12 mouse cellular contexts compared by ENCODE assay signal in genomic region chr2:11365371-11365770, GRCm38 (mm10).
DNase-seq lines count a peak whose midpoint lies in the region; ATAC-seq and TF ChIP-seq lines count a peak whose summit lies in the region.
"Had no signal": no experiment of that assay in that cellular context is flagged by ENCODE, and none has a peak within 500 bp of the region (broad histone marks: within the 10 kb centered on the region; RNA-seq: fewer than 3 reads in every experiment).

No protein-coding gene starts in this region.

- no peak for TF ChIP-seq CTCF in heart, postnatal 0 days (IDR thresholded peaks at IDR 0.05; ENCODE audit: low read depth)

- ATAC-seq in heart, embryonic 11.5 days (replicated peaks; ENCODE audit: insufficient number of reproducible peaks, low FRiP score, low TSS enrichment): no peak
- ATAC-seq in neural tube, embryonic 15.5 days (ENCODE audit: low FRiP score): no peak
- ATAC-seq in heart, postnatal 0 days (ENCODE audit: insufficient read depth, low read depth): peak; percentile 51; the same call in 1 of the 2 replicates
- no peak for ATAC-seq in forebrain, embryonic 11.5 days (replicated peaks; ENCODE audit: low FRiP score)
- no peak for ATAC-seq in cerebellum, adult (ENCODE audit: insufficient number of reproducible peaks, low FRiP score, low TSS enrichment)
- ATAC-seq: forebrain, embryonic 16.5 days had no signal

- no peak overlapping the region for H3K27ac ChIP-seq in heart, embryonic 11.5 days (ENCODE audit: low read depth, low read length)
- no peak overlapping the region for H3K27ac ChIP-seq in neural tube, embryonic 15.5 days (replicated peaks)
- 0 out of 2 replicates have a peak overlapping the region, but pooled peaks have one; percentile 25 for H3K27ac ChIP-seq in heart, postnatal 0 days (ENCODE audit: low read depth)
- H3K27ac ChIP-seq in forebrain, embryonic 11.5 days (ENCODE audit: low read depth, low read length): no peak overlapping the region
- H3K27ac ChIP-seq: heart, embryonic 13.5 days had no signal

- H3K36me3 ChIP-seq in heart, embryonic 11.5 days (ENCODE audit: control insufficient read depth, insufficient read depth, low read length): no peaks in the 10 kb centered on the region
- H3K36me3 ChIP-seq in neural tube, embryonic 15.5 days: no peaks in the 10 kb centered on the region
- H3K36me3 ChIP-seq in heart, postnatal 0 days (replicated peaks; ENCODE audit: control insufficient read depth, insufficient read depth, low read length): no peaks in the 10 kb centered on the region
- H3K36me3 ChIP-seq in forebrain, embryonic 11.5 days (ENCODE audit: control insufficient read depth, insufficient read depth, low read length): no peaks in the 10 kb centered on the region
- H3K36me3 ChIP-seq: heart, embryonic 13.5 days had no signal

- no peak for TF ChIP-seq EP300 in heart, postnatal 0 days (IDR thresholded peaks at IDR 0.05; ENCODE audit: low read depth)

- peak; percentile 49 to 83 for DNase-seq in heart, adult 18-20 months
- peak; percentile 13 for DNase-seq in neural tube, embryonic 10.5 days (ENCODE audit: extremely low spot score, low spot score)
- peak; percentile 20 for DNase-seq in heart, postnatal 0 days (ENCODE audit: low spot score)
- peak; percentile 6 for DNase-seq in retina, postnatal 7 days (ENCODE audit: low read depth, low spot score)
- DNase-seq in forebrain, embryonic 11.5 days (ENCODE audit: low spot score): no peak
- DNase-seq: cerebellum, adult 9-10 months; liver had no signal

- no peaks in the 10 kb centered on the region for H3K9me3 ChIP-seq in heart, embryonic 11.5 days (replicated peaks; ENCODE audit: control insufficient read depth, low read length)
- no peaks in the 10 kb centered on the region for H3K9me3 ChIP-seq in neural tube, embryonic 15.5 days (replicated peaks)
- H3K9me3 ChIP-seq in heart, postnatal 0 days (replicated peaks; ENCODE audit: control insufficient read depth, low read length): no peaks in the 10 kb centered on the region
- H3K9me3 ChIP-seq in forebrain, embryonic 11.5 days (ENCODE audit: control insufficient read depth, low read length): no peaks in the 10 kb centered on the region
- H3K9me3 ChIP-seq: heart, embryonic 13.5 days had no signal

- H3K4me3 ChIP-seq in heart, embryonic 11.5 days (ENCODE audit: low read depth, low read length): no peak overlapping the region
- no peak overlapping the region for H3K4me3 ChIP-seq in neural tube, embryonic 15.5 days (replicated peaks)
- H3K4me3 ChIP-seq in heart, postnatal 0 days (ENCODE audit: low read depth, low read length): no peak overlapping the region
- H3K4me3 ChIP-seq in forebrain, embryonic 11.5 days (ENCODE audit: low read depth, low read length): no peak overlapping the region
- H3K4me3 ChIP-seq: heart, embryonic 13.5 days had no signal

- 59% methylated on average over 4 of the region's 4 CpGs for WGBS in heart, embryonic 11.5 days (ENCODE audit: insufficient replicate concordance)
- 76% methylated on average over 4 of the region's 4 CpGs for WGBS in neural tube, embryonic 15.5 days
- WGBS in heart, postnatal 0 days: 52% methylated on average over 4 of the region's 4 CpGs
- 81% methylated on average over 4 of the region's 4 CpGs for WGBS in forebrain, embryonic 11.5 days

- no peaks in the 10 kb centered on the region for H3K4me1 ChIP-seq in heart, embryonic 11.5 days (ENCODE audit: control insufficient read depth, insufficient read depth, low read length)
- peaks cover 4% of the 10 kb centered on the region; the same call in 1 of the 2 replicates for H3K4me1 ChIP-seq in neural tube, embryonic 15.5 days
- no peaks in the 10 kb centered on the region for H3K4me1 ChIP-seq in heart, postnatal 0 days (ENCODE audit: control insufficient read depth, insufficient read depth)
- H3K4me1 ChIP-seq in forebrain, embryonic 11.5 days (replicated peaks; ENCODE audit: control insufficient read depth, insufficient read depth, low read length): no peaks in the 10 kb centered on the region
- H3K4me1 ChIP-seq: heart, embryonic 13.5 days had no signal

- H3K4me2 ChIP-seq in heart, embryonic 11.5 days: no peak overlapping the region
- H3K4me2 ChIP-seq in neural tube, embryonic 15.5 days: no peak overlapping the region
- H3K4me2 ChIP-seq in heart, postnatal 0 days (ENCODE audit: low read depth, low read length): no peak overlapping the region
- H3K4me2 ChIP-seq in forebrain, embryonic 11.5 days (ENCODE audit: low read depth, low read length, severe bottlenecking): no peak overlapping the region
- H3K4me2 ChIP-seq: heart, embryonic 13.5 days had no signal

- no peak overlapping the region for H3K9ac ChIP-seq in heart, embryonic 11.5 days (ENCODE audit: low read depth, low read length)
- no peak overlapping the region for H3K9ac ChIP-seq in neural tube, embryonic 15.5 days (replicated peaks)
- H3K9ac ChIP-seq in heart, postnatal 0 days (replicated peaks; ENCODE audit: low read depth, low read length): no peak overlapping the region
- H3K9ac ChIP-seq in forebrain, embryonic 11.5 days (ENCODE audit: low read length): no peak overlapping the region
- H3K9ac ChIP-seq: heart, embryonic 13.5 days had no signal

- H3K27me3 ChIP-seq in heart, embryonic 11.5 days (ENCODE audit: control insufficient read depth, insufficient read depth, low read length): no peaks in the 10 kb centered on the region
- no peaks in the 10 kb centered on the region for H3K27me3 ChIP-seq in neural tube, embryonic 15.5 days (replicated peaks)
- H3K27me3 ChIP-seq in heart, postnatal 0 days (ENCODE audit: control insufficient read depth, insufficient read depth, low read length): no peaks in the 10 kb centered on the region
- no peaks in the 10 kb centered on the region for H3K27me3 ChIP-seq in forebrain, embryonic 11.5 days (ENCODE audit: control insufficient read depth, insufficient read depth, low read length)
- H3K27me3 ChIP-seq: heart, embryonic 13.5 days had no signal
